Mouse (Mus musculus) bone marrow macrophage, adult 2 months (primary cell): ENCODE results near the gene Rack1.

Experiments used
- CTCF ChIP-seq: IDR thresholded peaks from 2 replicates; pipeline ENCODE4 v1.5.1; 2012; ENCODE audit warnings: low read depth, mild to moderate bottlenecking, low read length, moderate library complexity
- POLR2A ChIP-seq: IDR thresholded peaks from 2 replicates; pipeline ENCODE4 v1.6.1; 2012; ENCODE audit warnings: mild to moderate bottlenecking, low read depth, low read length, borderline replicate concordance

GRCm38 (mm10) chr11:48850240-48850639, 50.1 kb downstream of the Rack1 start:
- TF ChIP-seq CTCF (no peak), POLR2A (no peak)
